Mouse (Mus musculus): Measurements from ENCODE around the gene Ttc6. TPM values are rescaled to one million over a fixed set of nuclear protein-coding genes. Genes with fewer than 3 reads are reported as not detected.

The Ttc6 gene
- polyA plus RNA-seq, 1 experiment from 2014 or later, result 0.08 TPM

- peaks cover 84% of the 10 kb centered on the region for H3K27me3 ChIP-seq (ENCODE audit: insufficient read depth, low read length)
Observed at GRCm38 (mm10) chr12:57543627-57543991, 20.3 kb upstream of the Ttc6 start.

GRCm38 (mm10) chr12:57544641-57545370 is 19.1 kb upstream of the Ttc6 start:
- Histone ChIP-seq H3K9ac (replicated peaks) (peak overlapping the region; percentile 70), H3K27me3 (ENCODE audit: insufficient read depth, low read length) (peaks cover 85% of the 10 kb centered on the region), H3K4me2 (ENCODE audit: low read depth, low read length) (peak overlapping the region; percentile 70), H3K27ac (ENCODE audit: low read depth) (peak overlapping the region; percentile 90), H3K4me1 (ENCODE audit: insufficient read depth) (peaks cover 20% of the 10 kb centered on the region), H3K9me3 (ENCODE audit: low read length) (no peaks in the 10 kb centered on the region), H3K36me3 (replicated peaks; ENCODE audit: insufficient read depth, low read length) (no peaks in the 10 kb centered on the region), H3K4me3 (ENCODE audit: low read depth, low read length) (peak overlapping the region; percentile 61)
- 2% methylated on average over 31 of the region's 31 CpGs for WGBS (ENCODE audit: insufficient replicate concordance)
- DNase-seq (peak; percentile 72), ATAC-seq (peak; percentile 11; the same call in 1 of the 2 replicates)
- no peak for TF ChIP-seq EP300 (IDR thresholded peaks at IDR 0.05; ENCODE audit: low read depth)
- peak; percentile 65 for TF ChIP-seq CTCF (IDR thresholded peaks at IDR 0.05; ENCODE audit: low read depth)

More at GRCm38 (mm10) chr12:57543627-57543991, 20.3 kb upstream of the Ttc6 start:
- Histone ChIP-seq H3K9ac (replicated peaks) (no peak overlapping the region), H3K4me1 (ENCODE audit: insufficient read depth) (peaks cover 17% of the 10 kb centered on the region), H3K27ac (ENCODE audit: low read depth) (peak overlapping the region; percentile 62; the same call in 1 of the 2 replicates), H3K36me3 (replicated peaks; ENCODE audit: insufficient read depth, low read length) (no peaks in the 10 kb centered on the region), H3K4me3 (ENCODE audit: low read depth, low read length) (peak overlapping the region; percentile 24; the same call in 1 of the 2 replicates), H3K9me3 (ENCODE audit: low read length) (no peaks in the 10 kb centered on the region), H3K4me2 (ENCODE audit: low read depth, low read length) (peak overlapping the region; percentile 63)
- WGBS (ENCODE audit: insufficient replicate concordance), result 2% methylated on average over 10 of the region's 10 CpGs
- no peak for ATAC-seq
- TF ChIP-seq EP300 (IDR thresholded peaks at IDR 0.05; ENCODE audit: low read depth) (no peak), CTCF (IDR thresholded peaks at IDR 0.05; ENCODE audit: low read depth) (no peak)
- no peak for DNase-seq

GRCm38 (mm10) chr12:57545371-57546241 is 18.3 kb upstream of the Ttc6 start:
- under 1% methylated on average over 81 of the region's 106 CpGs for WGBS (ENCODE audit: insufficient replicate concordance)
- ATAC-seq, result peak; percentile 70
- Histone ChIP-seq H3K4me1 (ENCODE audit: insufficient read depth) (peaks cover 20% of the 10 kb centered on the region), H3K27ac (ENCODE audit: low read depth) (peak overlapping the region; percentile 90), H3K27me3 (ENCODE audit: insufficient read depth, low read length) (peaks cover 89% of the 10 kb centered on the region), H3K4me2 (ENCODE audit: low read depth, low read length) (peak overlapping the region; percentile 70), H3K9ac (replicated peaks) (peak overlapping the region; percentile 70), H3K9me3 (ENCODE audit: low read length) (no peaks in the 10 kb centered on the region), H3K36me3 (replicated peaks; ENCODE audit: insufficient read depth, low read length) (no peaks in the 10 kb centered on the region), H3K4me3 (ENCODE audit: low read depth, low read length) (peak overlapping the region; percentile 61)
- no peak for TF ChIP-seq CTCF (IDR thresholded peaks at IDR 0.05; ENCODE audit: low read depth)
- TF ChIP-seq EP300 (IDR thresholded peaks at IDR 0.05; ENCODE audit: low read depth), result no peak
- DNase-seq, result peak; percentile 61

- peaks cover 88% of the 10 kb centered on the region for H3K27me3 ChIP-seq (ENCODE audit: insufficient read depth, low read length)
- H3K27ac ChIP-seq (ENCODE audit: low read depth), result peak within 1 kb of the TSS; percentile 90
- H3K4me2 ChIP-seq (ENCODE audit: low read depth, low read length), result peak within 1 kb of the TSS; percentile 70
- H3K4me1 ChIP-seq (ENCODE audit: insufficient read depth), result peaks cover 17% of the 10 kb centered on the region; the same call in 1 of the 2 replicates
- ATAC-seq (peak; percentile 27; the same call in 1 of the 2 replicates), DNase-seq (peak; percentile 52)
- H3K4me3 ChIP-seq (ENCODE audit: low read depth, low read length), result peak within 1 kb of the TSS; percentile 61
- H3K9ac ChIP-seq (replicated peaks), result peak within 1 kb of the TSS; percentile 70
- H3K9me3 ChIP-seq (ENCODE audit: low read length), result no peaks in the 10 kb centered on the region
- WGBS (ENCODE audit: insufficient replicate concordance), result under 1% methylated on average over 32 of the region's 32 CpGs
- no peak for TF ChIP-seq EP300 (IDR thresholded peaks at IDR 0.05; ENCODE audit: low read depth)
- no peak for TF ChIP-seq CTCF (IDR thresholded peaks at IDR 0.05; ENCODE audit: low read depth)
- H3K36me3 ChIP-seq (replicated peaks; ENCODE audit: insufficient read depth, low read length), result no peaks in the 10 kb centered on the region
Observed at GRCm38 (mm10) chr12:57546415-57547201, 17.3 kb upstream of the Ttc6 start, which contains the start of gene Foxa1. Gene Foxa1, minus strand, starts transcription at chr12:57546916.

GRCm38 (mm10) chr12:57547890-57548289 is 16.0 kb upstream of the Ttc6 start:
- no peak overlapping the region for H3K27ac ChIP-seq (ENCODE audit: low read depth)
- no peak overlapping the region for H3K9ac ChIP-seq (replicated peaks)
- no peak overlapping the region for H3K4me3 ChIP-seq (ENCODE audit: low read depth, low read length)
- H3K4me2 ChIP-seq (ENCODE audit: low read depth, low read length), result no peak overlapping the region
- ATAC-seq (no peak), DNase-seq (no peak)
- WGBS (ENCODE audit: insufficient replicate concordance), result 14% methylated on average over 9 of the region's 9 CpGs
- no peaks in the 10 kb centered on the region for H3K36me3 ChIP-seq (replicated peaks; ENCODE audit: insufficient read depth, low read length)
- H3K27me3 ChIP-seq (ENCODE audit: insufficient read depth, low read length), result peaks cover 85% of the 10 kb centered on the region
- TF ChIP-seq CTCF (IDR thresholded peaks at IDR 0.05; ENCODE audit: low read depth) (no peak), EP300 (IDR thresholded peaks at IDR 0.05; ENCODE audit: low read depth) (no peak)
- H3K9me3 ChIP-seq (ENCODE audit: low read length), result no peaks in the 10 kb centered on the region
- peaks cover 17% of the 10 kb centered on the region; the same call in 1 of the 2 replicates for H3K4me1 ChIP-seq (ENCODE audit: insufficient read depth)

All from liver, postnatal 0 days (tissue).